Mouse (Mus musculus) heart, postnatal 0 days (tissue): ENCODE results near the gene Stat6. TPM values are rescaled to one million over a fixed set of nuclear protein-coding genes. Genes with fewer than 3 reads are reported as not detected.

ENCODE experiments used
- ATAC-seq: fragments of 200-750 bp; cut with Nextera tagmentation; 2 replicates; pipeline ENCODE4 v1.8.0; 2017; ENCODE audit warnings: low read depth, moderate number of reproducible peaks, moderate library complexity; ENCODE audit not compliant: insufficient read depth
- DNase-seq: peaks from one replicate; pipeline ENCODE4 v3.0.0-alpha.2; 2016; ENCODE audit warnings: low spot score
- H3K27ac ChIP-seq: fragments of 300-500 bp; sonication (generic); 2 replicates; pipeline ENCODE4 v1.5.1; 2014; ENCODE audit warnings: low read depth, mild to moderate bottlenecking
- H3K27me3 ChIP-seq: fragments of 300-500 bp; sonication (generic); 2 replicates; pipeline ENCODE4 v1.6.1; 2014; ENCODE audit warnings: low read length, mixed read lengths; ENCODE audit not compliant: control insufficient read depth, insufficient read depth
- H3K36me3 ChIP-seq: fragments of 300-500 bp; sonication (generic); replicated peaks from 2 replicates; pipeline ENCODE4 v1.6.1; 2014; ENCODE audit warnings: low read length, mixed read lengths; ENCODE audit not compliant: control insufficient read depth, insufficient read depth
- H3K4me1 ChIP-seq: fragments of 300-500 bp; sonication (generic); 2 replicates; pipeline ENCODE4 v1.6.1; 2014; ENCODE audit warnings: antibody characterized with exemption; ENCODE audit not compliant: control insufficient read depth, insufficient read depth
- H3K4me2 ChIP-seq: fragments of 300-500 bp; sonication (generic); 2 replicates; pipeline ENCODE4 v1.6.1; 2014; ENCODE audit warnings: low read depth, mild to moderate bottlenecking, low read length, moderate library complexity
- H3K4me3 ChIP-seq: fragments of 300-500 bp; sonication (generic); 2 replicates; pipeline ENCODE4 v1.5.1; 2014; ENCODE audit warnings: low read depth, low read length
- H3K9ac ChIP-seq: fragments of 300-500 bp; sonication (generic); replicated peaks from 2 replicates; pipeline ENCODE4 v1.6.1; 2014; ENCODE audit warnings: low read depth, low read length, mixed read lengths
- H3K9me3 ChIP-seq: fragments of 300-500 bp; sonication (generic); replicated peaks from 2 replicates; pipeline ENCODE4 v1.6.1; 2016; ENCODE audit warnings: low read length; ENCODE audit not compliant: control insufficient read depth
- CTCF ChIP-seq: IDR thresholded peaks from 2 replicates; pipeline ENCODE4 v1.5.1; 2016; ENCODE audit warnings: antibody characterized with exemption, control low read depth, low read depth
- EP300 ChIP-seq: IDR thresholded peaks from 2 replicates; pipeline ENCODE4 v1.6.1; 2016; ENCODE audit warnings: antibody characterized with exemption, low read depth
- WGBS: fragments of 180-500 bp; shearing (Covaris S2); extraction: QIAGEN DNeasy Blood & Tissue Kit; methylation state at CpG from one replicate; pipeline ENCODE4 v1.1.7; 2014; 5-methylcytosine and 5-hydroxymethylcytosine counted together
- polyA plus RNA-seq: library from polyadenylated mRNA; unstranded; fragments of >200 nt; fragmentation: Nextera tagmentation; extraction: Ambion mirVana; gene quantifications from 2 replicates; pipeline ENCODE4 v1.2.1, GENCODE M21; 2015
- total RNA-seq: library from RNA; depleted of rRNA; stranded (reverse); fragments of >200 nt; gene quantifications from 2 replicates; pipeline ENCODE4 v1.2.3, GENCODE M21; 2014; ENCODE audit warnings: low replicate concordance

Stat6 gene
- total and polyA plus RNA-seq, 2 experiments from 2014 or later, result 24.6 to 42.3 TPM

GRCm38 (mm10) chr10:127674794-127675522 lies 32.2 kb downstream of the Stat6 start:
- no peak overlapping the region for H3K9ac ChIP-seq
- ATAC-seq (peak; percentile 50), DNase-seq (peak; percentile 97)
- peak overlapping the region; percentile 66 for H3K27ac ChIP-seq
- peaks cover 10% of the 10 kb centered on the region; the same call in 1 of the 2 replicates for H3K4me1 ChIP-seq
- H3K4me3 ChIP-seq, result no peak overlapping the region
- no peaks in the 10 kb centered on the region for H3K27me3 ChIP-seq
- TF ChIP-seq EP300 (no peak; the same call in 1 of the 2 replicates), CTCF (peak; percentile 100)
- peak overlapping the region; percentile 40 for H3K4me2 ChIP-seq
- no peaks in the 10 kb centered on the region for H3K9me3 ChIP-seq
- WGBS, result 66% methylated on average over 8 of the region's 8 CpGs
- no peaks in the 10 kb centered on the region for H3K36me3 ChIP-seq

- WGBS, result 47% methylated on average over 5 of the region's 5 CpGs
- H3K27me3 ChIP-seq, result no peaks in the 10 kb centered on the region
- TF ChIP-seq EP300, result no peak
- TF ChIP-seq CTCF, result no peak
- peaks cover 10% of the 10 kb centered on the region; the same call in 1 of the 2 replicates for H3K4me1 ChIP-seq
- no peak overlapping the region for H3K9ac ChIP-seq
- ATAC-seq (no peak), DNase-seq (no peak)
- H3K36me3 ChIP-seq, result no peaks in the 10 kb centered on the region
- H3K4me2 ChIP-seq, result peak overlapping the region; percentile 98
- peak overlapping the region; percentile 70 for H3K27ac ChIP-seq
- H3K4me3 ChIP-seq, result peak overlapping the region; percentile 82
- no peaks in the 10 kb centered on the region for H3K9me3 ChIP-seq
Measured at GRCm38 (mm10) chr10:127675859-127676398, 33.1 kb downstream of the Stat6 start.

DNA sequence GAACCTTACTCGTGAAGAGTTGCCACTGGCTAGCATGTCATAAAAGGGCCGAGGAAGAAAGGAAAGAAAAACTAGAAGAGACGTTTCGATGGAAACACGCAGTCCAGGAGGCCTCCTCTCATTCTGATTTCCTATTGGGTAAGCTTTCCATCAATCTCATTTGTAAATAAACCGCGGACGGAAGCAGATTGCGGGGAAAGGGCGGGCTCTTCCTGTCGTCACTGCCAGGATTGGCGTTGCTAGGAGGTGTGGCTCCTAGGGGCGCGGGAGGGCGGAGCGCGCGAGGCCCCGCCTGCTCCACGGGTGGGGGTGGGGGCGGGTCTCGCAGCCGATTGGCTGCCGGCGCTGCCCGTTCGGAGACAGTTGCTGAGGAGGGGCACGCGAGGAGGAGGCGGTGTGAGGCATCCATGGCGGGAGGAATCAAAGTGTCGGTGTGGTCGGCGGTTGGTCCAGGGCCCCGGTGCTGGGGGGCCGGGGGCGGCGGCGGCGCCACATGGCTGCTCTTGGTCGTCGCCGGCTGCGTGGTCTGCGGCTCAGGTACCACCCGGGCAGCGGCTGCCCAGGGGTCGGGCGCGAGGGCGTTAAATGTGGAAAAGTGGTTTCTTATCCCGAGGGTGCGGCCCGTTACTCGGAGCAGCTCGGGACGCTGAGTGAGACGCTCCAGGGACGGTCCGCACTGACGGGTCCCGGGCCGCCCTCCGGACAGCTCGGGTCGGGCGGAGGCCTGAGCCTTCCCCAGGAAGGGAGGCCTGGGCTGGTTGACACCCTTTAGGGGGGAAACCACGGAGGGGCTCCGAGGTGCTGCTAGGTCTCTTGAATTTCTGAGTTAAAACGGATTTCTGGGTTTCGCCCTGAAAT lies 34.1 kb downstream of the Stat6 start:
- TF ChIP-seq EP300 (no peak), CTCF (no peak)
- under 1% methylated on average over 65 of the region's 71 CpGs for WGBS

GRCm38 (mm10) chr10:127677591-127678336 lies 35.0 kb downstream of the Stat6 start:
- peak overlapping the region; percentile 69 for H3K9ac ChIP-seq
- peak overlapping the region; percentile 82 for H3K4me3 ChIP-seq
- H3K9me3 ChIP-seq, result no peaks in the 10 kb centered on the region
- no peaks in the 10 kb centered on the region for H3K36me3 ChIP-seq
- peak overlapping the region; percentile 98 for H3K4me2 ChIP-seq
- TF ChIP-seq EP300 (no peak), CTCF (peak; percentile 91)
- H3K27ac ChIP-seq, result peak overlapping the region; percentile 62; the same call in 1 of the 2 replicates
- DNase-seq (peak; percentile 92), ATAC-seq (no peak)
- H3K27me3 ChIP-seq, result no peaks in the 10 kb centered on the region
- WGBS, result 6% methylated on average over 14 of the region's 14 CpGs
- H3K4me1 ChIP-seq, result peaks cover 10% of the 10 kb centered on the region; the same call in 1 of the 2 replicates

More for the DNA sequence above, 34.1 kb downstream of the Stat6 start:
- H3K4me1 ChIP-seq, result peaks cover 10% of the 10 kb centered on the region; the same call in 1 of the 2 replicates
- H3K27me3 ChIP-seq, result no peaks in the 10 kb centered on the region
- no peaks in the 10 kb centered on the region for H3K36me3 ChIP-seq
- H3K27ac ChIP-seq, result peak overlapping the region; percentile 70
- DNase-seq (peak; percentile 99), ATAC-seq (peak; percentile 95)
- no peaks in the 10 kb centered on the region for H3K9me3 ChIP-seq
- H3K4me3 ChIP-seq, result peak overlapping the region; percentile 82
- H3K4me2 ChIP-seq, result peak overlapping the region; percentile 98
- H3K9ac ChIP-seq, result peak overlapping the region; percentile 69

DNA sequence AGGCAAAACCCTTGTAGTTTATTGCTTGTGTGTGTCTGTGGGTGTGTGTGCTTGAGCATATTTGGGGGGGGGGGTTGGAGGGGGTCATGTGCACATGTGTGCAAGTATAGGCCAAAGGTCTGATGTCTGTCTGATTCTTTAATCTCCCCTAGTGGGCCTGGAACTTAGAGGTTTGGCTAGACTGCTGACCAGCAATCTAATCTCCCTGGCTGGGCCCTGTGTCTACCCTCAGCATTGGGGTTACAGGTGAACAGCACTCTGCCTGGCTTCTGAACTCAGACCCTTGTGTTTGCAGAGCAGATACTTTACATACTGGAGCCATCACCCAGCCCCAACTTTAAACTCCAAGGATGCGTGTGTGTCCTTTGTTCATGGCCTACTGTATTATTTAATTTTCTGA lies 36.4 kb downstream of the Stat6 start:
- Histone ChIP-seq H3K4me3 (no peak overlapping the region), H3K27ac (no peak overlapping the region), H3K9me3 (no peaks in the 10 kb centered on the region), H3K4me2 (no peak overlapping the region), H3K4me1 (peaks cover 10% of the 10 kb centered on the region; the same call in 1 of the 2 replicates), H3K36me3 (no peaks in the 10 kb centered on the region), H3K27me3 (no peaks in the 10 kb centered on the region), H3K9ac (no peak overlapping the region)
- DNase-seq (no peak), ATAC-seq (no peak)
- TF ChIP-seq CTCF (no peak), EP300 (no peak)
- 90% methylated on average over 1 of the region's 1 CpGs for WGBS
